Mouse (Mus musculus) layer of hippocampus, adult 8-10 months (tissue): ENCODE measurements around the gene Klhl41. TPM values are rescaled to one million over a fixed set of nuclear protein-coding genes. Genes with fewer than 3 reads are reported as not detected.
A peak's percentile ranks its signal among the peaks of the same experiment; 100 is the strongest.

ENCODE experiments used
- DNase-seq, 2 experiments: peaks; one replicate each; pipeline ENCODE4 v3.0.0; 2022; ENCODE audit warnings: low spot score in 2 of 2
- total RNA-seq, 4 experiments: library from RNA; stranded (reverse); gene quantifications; 2 replicates each; pipeline ENCODE4 v1.2.4; 2022

The Klhl41 gene
- total RNA-seq, 4 experiments from 2014 or later = 0.16 to 0.59 (median 0.38) TPM

DNA sequence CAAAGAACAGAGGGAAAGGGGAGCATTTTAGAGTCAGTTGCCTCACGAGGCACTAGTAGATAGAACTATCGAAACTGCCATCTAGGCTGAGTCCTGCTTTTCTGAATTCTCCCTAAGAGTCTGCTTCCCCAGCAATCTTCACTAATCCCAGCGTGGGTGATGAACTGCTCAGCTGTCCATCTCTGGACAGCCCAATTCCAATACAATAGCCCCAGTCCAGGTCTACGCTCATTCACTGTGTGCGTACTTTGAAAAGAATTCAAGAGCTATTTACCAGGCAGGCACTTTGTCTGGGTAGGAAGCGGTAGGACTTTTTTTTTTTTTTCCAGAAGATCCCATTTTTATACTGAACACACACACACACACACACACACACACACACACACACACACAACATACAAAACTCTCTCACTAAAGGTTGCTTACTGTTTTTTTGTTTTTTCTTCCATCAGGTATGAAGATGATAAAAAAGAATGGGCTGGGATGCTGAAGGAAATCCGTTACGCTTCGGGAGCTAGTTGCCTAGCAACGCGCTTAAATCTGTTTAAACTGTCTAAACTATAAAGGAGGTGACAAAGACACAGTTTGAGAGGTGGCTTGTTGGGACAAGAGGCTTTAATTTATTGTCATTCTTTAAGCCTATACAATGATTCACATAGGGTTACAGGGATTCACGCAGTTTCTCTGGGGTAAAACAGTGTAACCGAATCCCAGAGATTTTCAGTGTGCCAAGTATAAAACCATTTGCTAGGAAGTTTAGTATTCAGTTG is 13.3 kb downstream of the Klhl41 start:
- DNase-seq = no peak

DNA sequence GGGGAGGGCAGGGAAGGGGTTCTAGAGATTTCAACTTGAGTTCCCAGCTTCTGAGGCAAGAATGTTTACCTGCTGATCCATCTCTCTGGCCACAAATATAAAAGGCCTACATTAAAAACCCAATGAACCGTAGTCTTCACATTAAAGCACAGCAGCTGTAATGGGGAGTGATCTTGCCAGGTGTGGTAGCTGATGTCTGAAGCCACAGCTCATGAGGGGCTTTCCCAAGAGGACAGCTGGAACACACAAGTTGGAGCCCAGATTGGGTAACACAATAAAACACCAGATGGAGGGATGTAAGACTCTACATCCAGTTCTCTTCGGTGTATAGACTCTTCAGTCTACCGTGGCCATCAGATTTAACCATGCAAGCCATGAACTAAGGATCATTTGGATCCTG is 14.6 kb downstream of the Klhl41 start:
- no peak for DNase-seq

DNA sequence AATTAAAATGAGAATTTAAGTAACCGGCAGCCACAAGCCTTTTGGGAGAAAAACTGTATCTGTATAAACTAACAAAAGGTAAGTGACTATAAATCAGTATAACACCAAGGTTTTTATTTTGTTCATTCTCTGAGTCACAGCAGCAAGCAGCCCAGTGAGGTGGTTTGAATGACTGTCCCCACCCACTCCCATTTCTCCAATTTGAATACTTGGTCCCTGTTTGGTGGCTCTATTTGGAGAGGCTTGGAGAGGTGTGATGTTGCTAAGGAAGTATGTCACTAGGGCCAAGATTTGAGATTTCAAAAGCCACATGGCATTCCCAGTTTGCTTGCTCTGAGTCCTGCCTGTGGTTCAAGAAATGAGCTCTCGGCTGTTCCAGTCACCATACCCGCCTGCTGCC is 20.3 kb downstream of the Klhl41 start:
- DNase-seq = no peak

DNA sequence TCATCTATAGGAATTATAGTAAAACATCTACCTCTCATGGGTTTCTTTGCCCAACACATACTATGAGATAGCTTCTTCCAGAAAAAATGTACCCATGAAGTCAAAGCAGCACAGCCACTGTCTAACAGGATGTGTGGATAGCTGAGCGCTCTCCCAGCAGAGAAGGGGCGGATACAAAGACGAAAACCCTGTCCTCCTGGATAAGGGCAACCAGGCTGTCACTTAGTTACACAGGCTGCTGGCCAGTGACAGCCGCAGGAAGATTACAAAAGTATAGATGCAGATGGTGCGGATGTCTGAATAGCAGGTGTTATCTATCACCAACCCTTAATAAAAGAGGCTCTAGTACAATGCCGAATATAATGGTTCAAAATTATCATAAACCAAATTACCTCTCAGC is 20.9 kb downstream of the Klhl41 start:
- DNase-seq = no peak

DNA sequence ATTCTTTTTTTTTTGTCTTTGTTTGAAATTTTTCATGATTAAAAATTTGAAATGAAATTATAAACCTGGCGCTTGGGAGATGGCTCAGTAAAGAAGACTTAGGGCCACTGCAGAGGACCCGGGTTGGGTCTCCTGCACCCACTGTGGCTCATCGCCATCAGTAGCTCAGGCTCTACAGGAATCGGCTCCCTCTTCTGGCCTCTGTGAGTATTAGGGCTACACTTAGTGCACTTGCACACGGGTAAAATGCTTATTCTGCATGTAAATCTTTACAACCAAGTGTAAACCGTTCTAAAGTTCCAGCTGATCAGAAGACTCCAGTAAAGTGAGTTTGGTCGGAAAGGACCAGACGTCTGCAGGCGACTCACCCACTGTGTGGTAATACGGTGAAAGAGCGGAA is 23.6 kb downstream of the Klhl41 start:
- no peak for DNase-seq

DNA sequence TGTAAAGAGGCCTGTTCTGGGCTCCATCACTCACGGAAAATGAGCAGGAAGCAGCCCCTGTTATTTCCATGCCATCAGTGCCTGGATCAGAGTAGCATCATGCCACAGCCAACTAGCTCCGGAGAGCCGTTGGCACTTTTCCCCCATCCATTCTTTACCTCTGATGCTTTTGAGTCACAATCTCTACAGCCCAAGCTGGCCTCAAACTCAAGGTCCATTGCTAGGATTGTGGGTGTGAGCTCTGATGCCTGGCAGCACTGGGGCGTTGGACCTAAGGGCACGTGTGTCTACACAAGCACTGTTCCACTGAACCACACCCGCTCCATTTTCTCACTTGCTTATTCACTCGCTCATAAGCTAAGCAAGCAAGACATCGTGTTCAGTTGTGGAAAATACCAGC is 30.5 kb downstream of the Klhl41 start:
- DNase-seq = no peak

DNA sequence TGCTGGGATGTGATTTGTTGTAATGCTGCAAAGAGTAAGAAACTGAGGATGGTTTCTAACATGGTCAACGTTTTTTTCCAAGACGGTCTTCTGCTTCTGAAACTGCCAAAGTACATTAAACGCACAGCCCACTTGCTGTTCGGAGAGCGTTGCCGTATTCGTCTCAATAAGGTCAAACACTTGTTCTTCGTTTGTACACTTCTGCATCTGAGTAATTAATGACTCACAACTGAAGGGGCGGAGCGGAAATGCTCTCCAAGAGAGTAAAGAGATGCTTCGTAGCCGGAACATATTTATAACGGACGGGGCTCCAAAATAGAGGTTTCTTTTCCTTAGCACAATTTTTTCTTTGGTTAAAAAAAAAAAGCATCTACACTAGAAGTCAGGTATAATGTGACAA is 42.3 kb downstream of the Klhl41 start:
- DNase-seq = no peak

DNA sequence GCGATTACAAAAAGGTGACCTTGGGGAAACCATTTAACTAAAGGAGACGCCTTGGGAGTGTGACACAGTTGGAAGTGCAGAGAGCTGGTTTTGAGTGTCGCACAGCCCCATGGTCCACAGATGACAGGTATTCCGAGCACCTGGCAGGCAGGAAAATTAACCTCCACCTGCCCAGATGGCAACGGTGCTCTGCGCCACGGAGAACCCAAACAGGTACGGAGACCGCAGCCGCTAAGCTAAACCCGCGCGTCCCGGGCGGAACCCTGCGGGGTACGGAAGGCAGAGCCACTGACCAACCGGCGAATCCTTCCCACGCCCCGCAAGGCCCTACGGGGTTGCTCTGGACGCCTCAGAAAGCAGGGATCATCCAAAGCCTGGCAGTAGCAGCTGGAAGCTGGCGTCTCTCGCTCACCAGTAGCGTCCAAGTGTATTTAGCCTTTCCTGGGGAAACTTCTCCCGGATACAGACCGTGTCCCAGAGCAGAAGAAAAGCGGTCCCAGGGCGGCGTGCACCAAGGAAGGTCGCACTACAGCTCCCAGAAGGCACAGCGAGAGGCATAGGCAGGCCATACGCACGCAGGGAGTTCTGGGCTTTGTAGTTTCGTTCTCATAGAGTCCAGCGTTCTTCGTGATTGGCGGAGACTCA is 43.2 kb downstream of the Klhl41 start, which contains the start of gene Fastkd1:
Gene Fastkd1, minus strand, starts transcription at position 536 of the 645 bp plus-strand sequence.
- peak; percentile 87 for DNase-seq

DNA sequence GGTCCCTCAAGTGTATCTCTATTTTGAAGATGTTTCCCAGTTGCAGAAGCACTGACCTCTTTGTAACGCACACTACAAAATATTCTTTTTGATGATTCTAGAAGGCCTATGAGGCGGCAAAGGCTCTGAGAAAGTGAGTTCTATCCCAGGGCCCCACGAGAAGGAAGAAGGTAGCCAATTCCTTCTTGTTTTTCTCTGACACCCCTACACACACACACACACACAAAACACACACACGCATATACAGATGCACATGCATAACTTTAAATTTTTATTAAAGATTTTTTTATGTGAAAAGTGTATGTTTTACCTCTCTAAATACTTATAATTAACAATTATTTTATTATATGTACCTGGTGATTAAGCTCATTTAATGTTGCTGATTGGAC is 43.7 kb downstream of the Klhl41 start:
- DNase-seq = no peak

DNA sequence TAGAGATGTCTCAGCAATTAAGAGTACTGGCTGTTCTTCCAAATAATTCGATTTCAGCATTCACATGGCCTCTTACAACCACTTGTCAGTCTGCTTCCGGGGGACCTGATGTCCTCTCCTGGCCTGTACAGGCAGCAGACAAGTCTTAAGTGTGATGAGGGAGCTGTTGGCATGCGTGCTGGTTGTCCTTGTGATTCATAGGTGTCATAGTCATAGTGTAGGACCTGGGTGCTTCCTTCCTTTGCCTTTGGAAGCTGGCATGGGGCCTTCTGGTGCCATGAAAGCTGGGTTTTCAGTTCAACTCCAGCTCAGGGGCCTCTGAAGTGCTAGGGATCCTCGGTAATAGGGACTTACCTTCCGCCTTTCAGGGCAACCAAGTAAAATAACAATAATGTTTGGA is 44.2 kb downstream of the Klhl41 start:
- DNase-seq = no peak

DNA sequence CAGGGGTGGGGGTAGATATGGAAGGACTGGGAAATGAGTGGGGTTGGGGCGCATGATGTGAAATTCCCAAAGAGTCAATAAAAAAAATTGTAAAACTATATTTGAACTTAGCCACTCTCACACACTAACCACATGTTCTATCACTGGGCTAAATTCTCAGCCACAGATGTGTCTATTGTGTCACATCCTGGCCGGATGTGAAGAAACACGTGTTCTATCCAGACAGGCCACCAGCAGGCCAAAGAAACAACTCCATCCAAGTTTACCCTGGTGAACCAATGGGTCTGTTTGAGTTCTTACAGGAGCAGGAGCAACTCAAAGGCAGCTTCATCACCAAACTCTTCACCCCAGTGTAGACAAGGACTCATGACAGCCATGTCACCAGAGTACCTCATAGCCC is 46.6 kb downstream of the Klhl41 start:
- no peak for DNase-seq

DNA sequence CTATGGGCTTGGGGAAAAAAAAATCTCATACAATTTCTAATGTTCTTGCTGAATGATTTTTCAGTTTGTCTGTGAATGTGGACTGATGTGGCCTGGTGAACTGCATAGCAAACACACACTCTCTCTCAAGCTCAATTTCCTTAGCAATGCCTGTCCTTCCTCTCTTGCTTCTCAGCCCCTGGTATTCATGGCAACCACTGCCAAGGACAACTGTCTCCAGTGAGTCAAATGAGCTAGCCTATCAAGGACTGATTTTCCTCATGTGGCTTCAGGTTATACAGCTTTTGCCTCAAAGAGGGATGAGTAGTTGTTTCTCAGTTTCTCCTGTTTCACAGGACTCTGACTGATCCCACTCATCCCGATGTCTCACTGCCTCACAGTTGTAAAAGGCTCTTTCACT is 49.2 kb downstream of the Klhl41 start:
- DNase-seq = no peak

DNA sequence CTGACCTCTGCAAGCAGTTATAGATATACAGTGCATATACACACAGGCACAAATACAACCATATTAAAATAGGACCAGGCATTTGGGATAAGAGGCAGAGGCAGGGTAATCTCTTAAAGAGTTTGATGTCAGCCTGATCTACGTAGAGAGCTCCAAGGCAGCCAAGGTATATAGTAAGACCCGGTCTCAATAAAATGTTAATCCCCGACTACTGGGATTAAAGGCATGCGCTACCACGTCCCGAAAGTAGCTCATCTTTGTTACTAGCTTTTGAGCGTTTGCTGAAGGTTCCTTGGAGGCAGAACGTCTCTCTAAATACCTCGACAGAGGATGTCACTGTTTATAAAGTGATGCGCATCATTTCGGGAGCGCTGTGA is 52.3 kb downstream of the Klhl41 start, which contains the start of gene Ppig:
Gene Ppig, plus strand, starts transcription at position 273 of the 377 bp plus-strand sequence.
- no peak for DNase-seq

DNA sequence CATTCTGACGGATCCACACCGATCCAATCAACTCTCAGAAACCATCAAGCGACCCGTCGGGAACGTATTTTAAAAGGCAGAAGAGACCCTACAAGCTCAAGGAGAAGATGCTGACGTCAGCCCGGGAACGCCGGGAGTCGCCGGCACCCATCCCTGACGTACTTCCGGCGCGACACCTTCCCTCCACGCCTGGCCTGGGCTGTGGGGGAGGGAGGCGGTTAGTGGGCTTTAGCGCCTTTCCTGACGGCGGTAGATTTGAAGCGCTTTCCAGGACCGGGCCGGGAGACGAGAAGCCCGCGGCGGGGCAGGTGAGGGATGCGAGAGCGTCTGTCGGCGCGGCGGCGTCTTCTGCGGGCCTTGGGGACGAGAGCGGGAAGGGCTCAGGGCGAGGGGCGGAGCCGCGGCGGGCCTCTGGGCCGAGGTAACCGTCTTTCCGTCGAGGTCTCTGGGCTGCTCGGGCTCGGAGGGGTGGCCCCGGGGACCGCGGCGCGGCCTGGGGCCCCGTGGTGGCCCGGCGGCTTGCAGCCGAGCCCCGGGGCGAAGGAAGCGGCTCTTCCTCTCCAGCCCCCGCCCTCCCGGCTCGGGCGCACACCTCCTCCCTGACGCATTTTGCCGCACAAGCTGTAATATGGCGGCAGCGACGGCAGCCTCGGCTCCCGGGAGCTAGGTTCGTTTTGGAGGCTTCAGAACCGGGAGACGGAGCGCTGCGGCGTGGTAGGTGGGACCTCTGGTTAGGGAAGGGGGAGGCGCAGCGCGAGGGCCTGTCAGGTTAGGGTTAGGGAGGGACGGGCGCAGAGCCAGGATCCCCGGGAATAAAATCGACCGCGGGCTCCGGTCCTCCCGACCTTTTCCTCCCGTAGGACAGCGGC is 53.0 kb downstream of the Klhl41 start:
- peak; percentile 90 to 94 for DNase-seq

DNA sequence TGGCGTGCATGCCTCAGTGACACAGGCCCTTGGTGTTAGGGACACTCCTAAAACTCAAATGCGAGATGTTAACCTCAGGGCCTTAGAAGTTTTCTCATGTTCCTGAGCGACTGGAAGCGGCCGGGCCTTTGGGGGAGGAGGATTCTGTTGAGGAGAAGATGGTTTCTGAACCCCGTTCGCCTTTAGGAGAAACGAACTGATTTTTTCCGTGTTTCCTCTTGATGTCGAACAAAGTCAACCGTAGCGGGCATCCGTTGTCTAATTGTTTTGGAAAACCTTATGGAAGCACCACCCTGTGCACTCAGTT is 53.6 kb downstream of the Klhl41 start:
- no peak for DNase-seq

Other genes starting within 250 kb of the Klhl41 start
- gene Lrp2, start 84.1 kb upstream of the Klhl41 start, total RNA-seq = 1 to 10 TPM in 1 of 4 experiments, under 1 TPM in 3; 0.45 to 1.0 (median 0.66) TPM
- 10 to 100 TPM; 26.4 to 33.3 (median 30.0) TPM for gene Bbs5, start 22.9 kb upstream of the Klhl41 start, total RNA-seq
- gene Fastkd1, start 43.4 kb downstream of the Klhl41 start, total RNA-seq = 10 to 100 TPM; 18.2 to 22.1 (median 19.8) TPM
- 10 to 100 TPM; 55.5 to 73.8 (median 70.1) TPM for gene Ppig, start 52.4 kb downstream of the Klhl41 start, total RNA-seq
- 1 to 10 TPM; 2.2 to 3.3 (median 2.6) TPM for gene Ccdc173, start 119.5 kb downstream of the Klhl41 start, total RNA-seq
- gene Phospho2, start 119.5 kb downstream of the Klhl41 start, total RNA-seq = 10 to 100 TPM; 17.7 to 25.1 (median 22.9) TPM
- 10 to 100 TPM; 32.7 to 45.3 (median 36.6) TPM for gene Klhl23, start 151.8 kb downstream of the Klhl41 start, total RNA-seq
- gene Ssb, start 191.4 kb downstream of the Klhl41 start, total RNA-seq = 100 to 1,000 TPM; 107 to 135 (median 129) TPM
- 10 to 100 TPM; 12.9 to 17.8 (median 15.4) TPM for gene Mettl5, start 215.5 kb downstream of the Klhl41 start, total RNA-seq
- gene Ubr3, start 227.1 kb downstream of the Klhl41 start, total RNA-seq = 100 to 1,000 TPM; 108 to 133 (median 128) TPM